Mouse (Mus musculus) midbrain, postnatal 0 days (tissue): ENCODE measurements at regions not wholly inside any gene's neighbourhood (a gene's known extent, or its start where the extent isn't known, plus 50 kb on each side); places are given as distances from the start of the nearest gene placed in this dataset.
A peak's percentile ranks its signal among the peaks of the same experiment; 100 is the strongest.
"Not testable (repeated sequence)": the region's sequence is repeated elsewhere in the genome, so short reads cannot be mapped to it uniquely, and the experiment has no call there.

ENCODE experiments used
- ATAC-seq: fragments of 200-750 bp; cut with Nextera tagmentation; 2 replicates; pipeline ENCODE4 v1.8.0; 2017; ENCODE audit warnings: moderate number of reproducible peaks, mild to moderate bottlenecking, moderate TSS enrichment, moderate library complexity; ENCODE audit not compliant: low FRiP score
- DNase-seq: peaks from one replicate; pipeline ENCODE4 v3.0.0-alpha.2; 2015; ENCODE audit warnings: low spot score
- H3K27ac ChIP-seq: fragments of 300-500 bp; sonication (generic); 2 replicates; pipeline ENCODE4 v1.5.1; 2014; ENCODE audit warnings: low read depth, mild to moderate bottlenecking, low read length, mixed read lengths
- H3K27me3 ChIP-seq: fragments of 300-500 bp; sonication (generic); 2 replicates; pipeline ENCODE4 v1.6.1; 2014; ENCODE audit warnings: low read length, control low read depth, mixed read lengths; ENCODE audit not compliant: insufficient read depth
- H3K36me3 ChIP-seq: fragments of 300-500 bp; sonication (generic); 2 replicates; pipeline ENCODE4 v1.6.1; 2014; ENCODE audit warnings: low read length, control low read depth, mixed read lengths; ENCODE audit not compliant: insufficient read depth
- H3K4me1 ChIP-seq: fragments of 300-500 bp; sonication (generic); 2 replicates; pipeline ENCODE4 v1.6.1; 2014; ENCODE audit warnings: mild to moderate bottlenecking, control low read depth, antibody characterized with exemption, low read length, mixed read lengths; ENCODE audit not compliant: insufficient read depth
- H3K4me2 ChIP-seq: fragments of 300-500 bp; sonication (generic); 2 replicates; pipeline ENCODE4 v1.6.1; 2014; ENCODE audit warnings: low read depth, mild to moderate bottlenecking, low read length, mixed read lengths; ENCODE audit not compliant: poor library complexity, severe bottlenecking
- H3K4me3 ChIP-seq: fragments of 300-500 bp; sonication (generic); 2 replicates; pipeline ENCODE4 v1.5.1; 2014; ENCODE audit warnings: low read depth, mild to moderate bottlenecking, low read length, moderate library complexity
- H3K9ac ChIP-seq: fragments of 300-500 bp; sonication (generic); replicated peaks from 2 replicates; pipeline ENCODE4 v1.6.1; 2014; ENCODE audit warnings: mild to moderate bottlenecking, low read length, moderate library complexity, mixed read lengths; ENCODE audit not compliant: poor library complexity, severe bottlenecking
- H3K9me3 ChIP-seq: fragments of 300-500 bp; sonication (generic); 2 replicates; pipeline ENCODE4 v1.6.1; 2016; ENCODE audit warnings: low read length, control low read depth
- CTCF ChIP-seq: IDR thresholded peaks from 2 replicates; pipeline ENCODE4 v1.5.1; 2016; ENCODE audit warnings: antibody characterized with exemption, mild to moderate bottlenecking
- WGBS: fragments of 180-500 bp; shearing (Covaris S2); extraction: QIAGEN DNeasy Blood & Tissue Kit; methylation state at CpG from one replicate; pipeline ENCODE4 v1.1.7; 2014; 5-methylcytosine and 5-hydroxymethylcytosine counted together

DNA sequence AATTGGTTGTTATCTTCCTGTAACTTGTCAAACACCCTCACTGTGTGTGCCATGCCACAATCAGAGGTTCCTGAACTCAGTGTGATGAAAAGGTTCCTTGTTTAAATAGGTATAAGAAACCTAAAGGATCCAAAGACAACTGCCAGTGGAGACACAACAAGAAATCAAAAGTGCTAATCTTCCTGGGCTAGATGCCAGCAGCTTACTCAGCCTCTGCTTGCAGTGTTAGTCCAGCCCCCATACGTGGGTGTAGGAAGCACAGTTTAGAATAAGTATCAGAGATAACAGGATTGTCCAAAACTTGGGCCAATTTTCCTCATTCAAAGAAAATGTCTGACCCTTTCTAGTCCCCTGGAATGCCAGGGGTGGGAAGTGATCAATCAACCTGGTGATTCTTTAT, 122.7 kb downstream of the Slitrk1 start:
- DNase-seq (peak; percentile 52), ATAC-seq (no peak)
- TF ChIP-seq CTCF, result no peak
- Histone ChIP-seq H3K9me3 (no peaks in the 10 kb centered on the region), H3K36me3 (no peaks in the 10 kb centered on the region), H3K27ac (no peak overlapping the region), H3K9ac (no peak overlapping the region), H3K4me1 (no peaks in the 10 kb centered on the region), H3K4me2 (no peak overlapping the region), H3K4me3 (no peak overlapping the region), H3K27me3 (no peaks in the 10 kb centered on the region)
- WGBS, result 6% methylated on average over 1 of the region's 1 CpGs

DNA sequence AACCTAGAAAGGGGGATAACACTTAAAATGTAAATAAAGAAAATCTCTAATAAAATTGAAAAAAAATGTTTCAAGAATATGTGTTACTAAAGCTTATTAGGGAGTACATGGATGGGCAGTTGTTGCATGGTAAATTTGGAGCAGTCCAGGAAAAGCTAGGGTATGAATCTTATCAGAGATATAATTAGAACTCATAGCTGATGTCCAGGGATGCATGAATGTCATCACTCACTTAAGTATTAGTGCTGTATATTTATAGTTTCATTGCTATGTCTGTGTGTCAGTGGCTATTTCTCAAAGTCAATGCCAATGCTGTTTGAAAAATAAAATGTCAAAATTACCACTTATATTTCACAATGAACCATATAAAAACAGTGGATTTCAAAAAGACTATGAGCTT, 165.2 kb downstream of the Slitrk1 start:
- Histone ChIP-seq H3K27ac (no peak overlapping the region), H3K4me1 (no peaks in the 10 kb centered on the region), H3K27me3 (no peaks in the 10 kb centered on the region), H3K36me3 (no peaks in the 10 kb centered on the region), H3K4me3 (no peak overlapping the region), H3K9me3 (no peaks in the 10 kb centered on the region), H3K4me2 (no peak overlapping the region), H3K9ac (no peak overlapping the region)
- TF ChIP-seq CTCF, result no peak
- ATAC-seq (no peak), DNase-seq (no peak)

DNA sequence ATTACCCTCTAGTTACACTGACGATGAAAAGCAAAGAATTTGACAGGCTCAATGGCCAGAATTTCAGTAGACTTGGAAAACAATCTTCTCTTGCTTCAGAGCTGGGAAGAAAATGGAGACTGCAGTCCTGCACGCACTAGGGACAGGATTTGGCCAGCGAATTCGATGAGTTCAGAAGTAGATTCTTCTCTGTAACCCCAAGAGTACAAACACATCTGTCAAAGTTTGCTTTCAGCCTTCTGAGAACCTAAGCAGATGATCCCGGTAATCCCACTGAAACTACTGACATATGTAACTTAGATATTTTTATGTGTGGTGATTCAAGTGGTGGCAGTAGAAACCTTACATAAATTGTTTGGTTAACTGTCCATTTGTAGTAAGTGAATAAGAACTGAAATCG, 202.1 kb downstream of the Slitrk1 start:
- no peak for TF ChIP-seq CTCF
- DNase-seq, result no peak
- H3K4me3 ChIP-seq, result no peak overlapping the region
- no peaks in the 10 kb centered on the region for H3K4me1 ChIP-seq
- H3K27me3 ChIP-seq, result no peaks in the 10 kb centered on the region
- H3K4me2 ChIP-seq, result no peak overlapping the region
- H3K9ac ChIP-seq, result no peak overlapping the region
- ATAC-seq, result no peak
- H3K36me3 ChIP-seq, result no peaks in the 10 kb centered on the region
- H3K27ac ChIP-seq, result no peak overlapping the region
- no peaks in the 10 kb centered on the region for H3K9me3 ChIP-seq
- WGBS, result 80% methylated on average over 6 of the region's 6 CpGs

DNA sequence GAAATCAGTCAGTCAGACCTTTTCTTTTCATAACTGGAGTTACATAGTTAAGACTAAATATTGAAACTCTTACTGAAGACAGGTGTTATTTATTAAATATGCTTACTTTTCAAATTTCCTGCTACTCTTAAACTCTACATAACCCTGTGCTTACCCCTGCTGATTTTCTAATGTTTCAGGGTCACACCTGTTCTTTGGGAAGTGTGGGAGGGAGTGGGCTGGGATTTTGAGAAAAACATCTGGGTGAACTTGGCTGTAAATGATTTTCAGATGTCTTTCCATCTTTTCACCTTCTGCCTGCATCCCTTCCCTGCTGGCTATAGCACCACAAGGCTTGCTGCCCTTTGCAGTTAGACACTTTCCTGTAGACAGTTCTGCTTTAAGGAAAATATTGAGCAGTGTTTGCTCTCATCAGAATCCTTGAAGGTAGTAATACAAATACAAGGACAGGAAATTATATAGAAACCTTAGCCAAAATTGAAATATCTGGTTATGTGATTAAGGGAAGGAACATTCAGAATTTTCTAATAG, 204.8 kb downstream of the Slitrk1 start:
- no peak for TF ChIP-seq CTCF
- Histone ChIP-seq H3K36me3 (no peaks in the 10 kb centered on the region), H3K27ac (no peak overlapping the region), H3K4me3 (no peak overlapping the region), H3K4me2 (no peak overlapping the region), H3K9me3 (no peaks in the 10 kb centered on the region), H3K27me3 (no peaks in the 10 kb centered on the region), H3K4me1 (no peaks in the 10 kb centered on the region), H3K9ac (no peak overlapping the region)
- ATAC-seq (no peak), DNase-seq (no peak)

DNA sequence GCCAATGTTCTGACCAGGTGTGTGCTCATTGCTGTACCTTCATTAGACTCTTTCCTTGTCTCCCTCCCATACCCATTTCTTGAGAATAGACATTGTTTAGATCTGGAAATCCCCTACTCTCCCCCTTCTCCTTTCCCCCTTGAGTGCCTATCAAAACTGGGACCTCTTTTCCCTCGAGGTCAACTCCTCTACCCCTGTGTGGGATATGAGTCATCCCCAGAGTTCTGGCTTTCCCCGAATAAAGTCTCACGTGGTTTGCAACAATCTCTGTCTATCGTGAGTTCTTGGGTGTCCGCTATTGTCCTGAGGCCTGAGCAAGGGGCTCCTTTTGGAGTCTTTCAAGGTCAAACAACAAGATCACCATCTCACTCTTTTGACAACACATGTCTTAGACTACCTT, 209.3 kb downstream of the Slitrk1 start:
- not testable (repeated sequence) for DNase-seq, H3K9me3 ChIP-seq, ATAC-seq, H3K9ac ChIP-seq, H3K4me3 ChIP-seq, H3K4me2 ChIP-seq, H3K4me1 ChIP-seq, H3K27me3 ChIP-seq, H3K27ac ChIP-seq, H3K36me3 ChIP-seq
- 89% methylated on average over 5 of the region's 5 CpGs for WGBS

DNA sequence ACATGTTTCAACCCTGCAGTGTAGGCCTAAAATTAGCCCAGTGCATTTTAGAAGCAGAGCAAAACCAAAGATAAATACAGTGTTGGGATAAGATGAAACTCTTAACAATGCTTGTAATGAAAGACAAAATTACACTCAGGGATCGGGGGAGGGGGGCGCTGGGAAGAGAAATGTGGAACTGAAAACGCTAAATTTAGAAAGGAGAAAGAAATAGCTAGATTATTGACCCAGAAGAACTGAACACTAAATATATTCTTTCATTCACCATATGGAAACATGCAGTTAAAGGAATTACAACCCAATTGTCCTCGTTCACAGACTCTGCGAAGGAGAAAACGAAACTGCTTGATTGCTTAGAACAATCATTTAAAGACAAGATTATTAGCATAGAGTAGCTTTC, 249.1 kb downstream of the Slitrk1 start:
- H3K9me3 ChIP-seq, result no peaks in the 10 kb centered on the region

More for the DNA sequence above, 249.1 kb downstream of the Slitrk1 start:
- TF ChIP-seq CTCF, result no peak
- no peaks in the 10 kb centered on the region for H3K27me3 ChIP-seq
- H3K36me3 ChIP-seq, result no peaks in the 10 kb centered on the region
- H3K4me3 ChIP-seq, result no peak overlapping the region
- no peaks in the 10 kb centered on the region for H3K4me1 ChIP-seq
- no peak overlapping the region for H3K9ac ChIP-seq
- ATAC-seq (no peak), DNase-seq (no peak)
- no peak overlapping the region for H3K27ac ChIP-seq
- 85% methylated on average over 6 of the region's 6 CpGs for WGBS
- no peak overlapping the region for H3K4me2 ChIP-seq
